ENCODE assay signal across 19 mouse cellular contexts in the genomic region with DNA sequence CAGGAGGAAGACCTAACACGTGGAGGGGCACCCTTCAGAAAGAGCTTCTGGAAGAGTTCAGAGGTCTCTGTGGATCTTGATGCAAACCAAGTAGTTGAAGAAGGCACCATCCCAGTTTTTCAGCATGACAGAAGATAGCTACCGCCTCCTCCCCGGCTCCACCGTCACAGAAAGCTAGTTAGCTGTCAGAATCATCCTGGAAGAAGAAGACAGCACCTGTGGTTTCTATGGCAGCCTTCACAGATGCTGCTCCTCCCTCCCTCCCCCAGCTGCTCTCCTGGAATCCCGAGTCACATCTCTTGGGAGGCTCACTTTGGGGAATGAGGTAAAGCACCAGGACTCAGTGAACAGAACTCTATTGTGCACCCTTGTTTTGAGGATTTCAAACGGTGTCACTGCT. TPM values are rescaled to one million over a fixed set of nuclear protein-coding genes. Genes with fewer than 3 reads are reported as not detected.
DNase-seq lines count a peak whose midpoint lies in the region; ATAC-seq lines count a peak whose summit lies in the region.
"Had no signal": no experiment of that assay in that cellular context is flagged by ENCODE, and none has a peak within 500 bp of the region (broad histone marks: within the 10 kb centered on the region; RNA-seq: fewer than 3 reads in every experiment).

No protein-coding gene starts in this region.

- peak; percentile 77; the same call in 1 of the 2 replicates for ATAC-seq in frontal cortex, adult (ENCODE audit: low TSS enrichment)
- ATAC-seq: hindbrain, postnatal 0 days; intestine, embryonic 15.5 days; midbrain, embryonic 13.5 days; Patski had no signal

- no peak for DNase-seq in frontal cortex, postnatal 25 days (ENCODE audit: low spot score in 2 of 2)
- DNase-seq in brain, adult 2 months (ENCODE audit: low read depth, low spot score) = peak; percentile 85
- peak; percentile 47 to 69 for DNase-seq in left cerebral cortex, adult 9 months (ENCODE audit: low spot score in 2 of 2)
- peak; percentile 26 for DNase-seq in right cerebral cortex, postnatal 25 days
- DNase-seq in gastrocnemius, postnatal 25 days = no peak
- DNase-seq in spleen, postnatal 10 days (ENCODE audit: low spot score in 2 of 2) = no peak
- DNase-seq: adrenal gland, postnatal 36 days; cerebellum, adult 2 months; gastrocnemius, postnatal 14 days; heart, adult 11 months; kidney, adult 2 months; lung, adult 2 months; thymus, postnatal 25 days had no signal

RNA-seq across cellular contexts. Expression of a gene that starts 1.6 kb away (rescaled TPM):
- 10 to 100 TPM; 16.0 to 17.1 TPM for total RNA-seq in gastrocnemius, postnatal 25 days (2021)

RNA-seq across cellular contexts. Expression of a gene that starts 5.6 kb away (rescaled TPM):
- total RNA-seq in gastrocnemius, postnatal 25 days (2021) = 1 to 10 TPM; 5.8 to 7.1 TPM

RNA-seq across cellular contexts. Expression of a gene that starts 5.9 kb away (rescaled TPM):
- total RNA-seq in gastrocnemius, postnatal 25 days (2021) = 1 to 10 TPM; 6.6 to 7.3 TPM

RNA-seq across cellular contexts. Expression of a gene that starts 6.1 kb away (rescaled TPM):
- total RNA-seq in gastrocnemius, postnatal 25 days (2021) = 100 to 1,000 TPM; 106 to 110 TPM
- total RNA-seq: megakaryocyte-erythroid progenitor cell, adult 5-6 weeks had no signal

RNA-seq across cellular contexts. Expression of a gene that starts 23.1 kb away (rescaled TPM):
- total RNA-seq in gastrocnemius, postnatal 25 days (2021) = 10 to 100 TPM; 40.6 to 42.5 TPM

Comparison
In these comparisons a context has a peak if more than half of its experiments do, and no peak if none do; other contexts are left out.
1. DNase-seq: peak in brain, adult 2 months (single experiment), left cerebral cortex, adult 9 months (2 of 2) and right cerebral cortex, postnatal 25 days (single experiment); none in frontal cortex, postnatal 25 days (0 of 2), gastrocnemius, postnatal 25 days (single experiment) and spleen, postnatal 10 days (0 of 2).